Mouse (Mus musculus) T-helper 2 cell (primary cell): ENCODE measurements around the gene Adh7.

Experiments
- in situ Hi-C: fragments of 300-600 bp; cut with MboI, MseI; formaldehyde crosslinking; loops from one replicate; pipeline ENCODE4 v1.15.1; 2025; ENCODE audit warnings: high pct_unique_total_duplicates

Adh7 gene

DNA sequence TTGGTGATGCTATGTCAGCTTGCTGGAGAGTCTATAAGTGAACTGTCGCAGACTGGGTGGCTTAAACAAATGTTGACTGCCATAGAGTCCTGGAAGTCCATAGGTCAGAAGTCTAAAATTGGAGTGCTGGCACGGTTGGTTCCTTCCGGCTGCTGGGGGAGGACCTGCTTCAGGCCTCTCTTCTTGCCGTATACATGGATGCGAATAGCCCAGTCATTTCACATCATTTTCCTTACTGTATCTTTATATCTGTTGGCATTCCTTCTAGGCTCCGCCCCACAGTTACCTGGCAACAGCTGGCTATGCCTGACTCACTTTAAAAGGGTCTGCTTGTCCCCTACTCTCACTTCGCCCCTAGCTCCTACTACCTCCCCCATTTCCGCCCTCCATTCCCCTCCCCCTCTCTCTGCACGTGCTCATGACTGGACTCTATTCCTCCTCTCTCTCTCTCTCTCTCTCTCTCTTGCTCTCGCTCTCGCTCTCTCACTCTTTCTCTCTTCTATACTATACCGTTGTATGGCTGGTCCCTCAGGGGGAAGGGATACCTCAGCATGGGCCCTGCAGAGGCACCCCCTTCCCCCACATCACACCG is 6.9 kb downstream of the Adh7 start:
- in situ Hi-C loops, result no loop called here

DNA sequence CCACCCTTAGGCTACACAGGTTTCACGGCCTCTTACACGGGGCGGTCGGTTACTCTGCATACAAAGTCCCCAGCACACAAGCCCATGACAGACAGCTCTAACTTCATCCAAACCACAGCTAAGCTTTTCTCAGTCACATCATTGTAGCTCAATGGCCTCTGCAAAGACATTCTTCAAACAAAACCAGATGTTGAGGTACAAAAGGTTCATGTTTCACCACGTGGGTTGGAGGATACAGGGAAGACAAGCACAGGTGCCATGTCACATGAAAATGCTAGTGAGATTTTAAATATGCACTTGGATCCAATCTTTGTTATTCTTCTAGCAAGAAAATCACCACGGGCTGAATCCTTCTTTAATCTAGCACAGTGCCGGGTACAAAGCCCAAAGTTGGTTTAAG is 7.8 kb downstream of the Adh7 start:
- in situ Hi-C loops, result loop anchor here (5.0 kb wide), 1 partner anchor 207 kb away; no protein-coding TSS in a partner anchor

DNA sequence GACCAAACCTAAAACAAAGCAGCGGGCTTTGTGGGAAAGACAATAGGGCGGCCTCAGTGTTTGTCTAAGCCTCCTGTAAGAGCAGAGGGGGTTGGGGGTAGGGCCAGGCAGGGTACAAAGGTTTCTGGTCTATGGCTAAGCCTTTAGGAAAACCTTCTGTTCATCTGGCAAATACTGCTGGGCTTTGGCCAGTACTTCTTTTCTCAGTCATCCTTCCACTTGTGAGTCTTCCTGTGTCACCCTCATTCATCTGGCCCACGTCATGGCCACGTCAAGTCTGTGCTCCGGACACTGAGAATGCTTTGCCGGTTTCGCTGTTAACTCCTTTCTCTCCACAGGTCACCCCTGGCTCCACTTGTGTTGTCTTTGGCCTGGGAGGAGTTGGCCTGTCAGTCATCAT is 8.3 kb downstream of the Adh7 start:
- in situ Hi-C loops, result loop anchor here (5.0 kb wide), 1 partner anchor 206 kb away; no protein-coding TSS in a partner anchor

DNA sequence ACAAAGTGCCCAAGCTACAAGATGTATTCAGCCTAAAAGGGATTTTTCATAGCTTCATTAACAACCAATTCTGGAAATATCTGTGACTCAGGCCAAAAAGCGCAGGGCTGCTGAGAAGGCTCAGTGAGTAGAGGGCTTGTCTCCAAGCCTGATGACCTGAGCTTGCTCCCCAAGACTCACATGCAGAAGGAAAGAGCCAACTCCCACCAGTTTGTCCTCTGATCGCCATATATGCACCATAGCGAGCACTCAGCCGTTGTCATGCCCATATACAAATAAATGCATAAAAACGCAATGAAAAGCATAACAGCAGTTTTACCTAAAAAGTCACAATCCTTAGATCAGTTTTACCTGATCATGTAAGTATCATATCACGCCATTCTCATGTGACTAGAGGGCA is 8.9 kb downstream of the Adh7 start:
- in situ Hi-C loops, result loop anchor here (5.0 kb wide), 1 partner anchor 206 kb away; no protein-coding TSS in a partner anchor

DNA sequence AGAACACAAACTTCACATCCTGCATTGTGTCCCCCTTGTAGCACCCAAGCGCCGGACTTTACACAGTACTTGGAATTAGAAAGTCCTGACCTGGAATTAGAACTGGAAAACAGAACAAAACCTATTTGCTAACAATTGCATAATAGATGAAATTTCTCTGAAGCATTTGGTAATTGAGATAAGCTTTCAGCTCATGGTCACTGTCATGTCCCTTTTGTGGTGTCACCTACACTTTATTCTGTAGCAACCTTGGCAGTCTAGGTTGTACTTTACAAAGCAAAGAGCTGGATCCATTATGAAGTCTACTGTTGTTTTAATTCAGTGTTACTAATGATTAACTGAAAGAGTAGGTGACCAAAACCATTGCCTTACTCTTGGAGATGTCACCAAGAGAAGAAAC is 9.5 kb downstream of the Adh7 start:
- in situ Hi-C loops, result loop anchor here (5.0 kb wide), 1 partner anchor 205 kb away; no protein-coding TSS in a partner anchor

DNA sequence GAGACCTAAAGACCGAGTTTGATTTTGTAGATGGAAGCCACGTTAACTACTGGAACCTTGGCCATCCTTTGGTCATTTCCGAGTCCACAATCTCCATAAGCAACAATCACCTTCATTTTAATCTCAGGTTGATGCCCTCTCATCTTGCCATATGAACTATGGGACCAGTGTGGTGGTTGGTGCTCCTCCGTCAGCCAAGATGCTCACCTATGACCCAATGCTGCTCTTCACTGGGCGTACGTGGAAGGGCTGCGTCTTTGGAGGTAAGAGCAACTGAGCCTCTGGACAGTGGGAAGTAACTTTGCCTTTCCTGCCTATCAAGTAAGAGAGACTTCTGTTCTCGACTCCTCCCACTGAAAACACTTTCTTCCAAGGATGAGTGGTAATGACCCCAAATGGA is 10.2 kb downstream of the Adh7 start:
- in situ Hi-C loops, result loop anchor here (5.0 kb wide), 1 partner anchor 205 kb away; no protein-coding TSS in a partner anchor

DNA sequence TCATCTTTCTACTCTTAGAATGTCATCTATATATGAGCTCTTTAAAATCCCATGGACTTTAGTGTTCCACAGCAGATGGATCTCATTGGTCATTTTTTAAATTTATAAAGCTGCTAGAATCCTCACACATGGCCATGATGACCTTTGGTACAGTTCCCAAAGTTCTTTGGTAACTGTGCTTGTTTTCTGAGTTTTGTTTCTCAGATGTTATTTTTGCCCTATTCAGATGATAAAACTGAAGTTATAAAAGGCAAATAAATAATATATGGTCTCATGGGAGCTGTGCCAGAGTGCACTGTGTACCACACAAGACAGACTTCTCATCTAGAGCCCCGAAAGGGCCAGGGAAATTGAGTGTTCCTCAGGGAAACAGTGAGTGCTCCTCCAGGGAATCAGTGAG is 11.9 kb downstream of the Adh7 start:
- in situ Hi-C loops, result loop anchor here (5.0 kb wide), 1 partner anchor 203 kb away; no protein-coding TSS in a partner anchor

DNA sequence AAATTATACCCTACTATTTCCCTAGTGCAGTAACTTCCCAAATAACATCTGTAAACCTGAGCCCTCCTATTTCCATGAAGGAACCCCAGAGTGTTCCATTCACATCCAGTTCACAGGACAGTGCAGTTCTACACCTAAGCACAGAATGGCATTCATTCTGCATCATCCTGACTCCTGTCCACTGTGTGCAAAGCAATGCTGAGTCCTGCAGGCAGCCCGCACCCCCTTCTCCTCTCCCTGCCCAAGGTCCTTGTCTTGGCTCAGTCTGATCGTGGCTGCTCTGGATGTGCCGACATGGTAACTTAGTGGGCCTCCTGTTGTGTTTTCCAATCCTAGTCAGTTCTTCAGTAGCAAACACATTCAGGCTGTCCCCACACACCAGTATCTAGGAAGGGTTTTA is 12.7 kb downstream of the Adh7 start:
- in situ Hi-C loops, result no loop called here

DNA sequence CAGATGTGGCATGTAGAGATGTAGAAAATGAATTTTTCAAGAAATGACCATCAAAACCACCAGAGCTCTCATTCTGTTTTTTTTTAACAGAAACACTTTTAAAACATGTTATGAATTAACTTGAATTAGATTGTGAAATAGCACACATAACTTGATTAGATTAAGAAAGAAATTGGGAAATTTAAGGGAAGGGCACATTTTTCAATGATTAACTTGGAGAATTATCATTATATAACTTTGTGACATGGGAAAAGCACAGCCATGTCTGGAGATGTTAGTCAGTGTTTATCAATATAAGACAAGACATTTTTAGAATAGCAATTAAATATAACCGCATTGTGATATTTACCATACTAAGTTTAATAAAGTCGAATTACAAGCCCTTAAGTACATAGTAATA is 14.0 kb downstream of the Adh7 start:
- in situ Hi-C loops, result no loop called here

DNA sequence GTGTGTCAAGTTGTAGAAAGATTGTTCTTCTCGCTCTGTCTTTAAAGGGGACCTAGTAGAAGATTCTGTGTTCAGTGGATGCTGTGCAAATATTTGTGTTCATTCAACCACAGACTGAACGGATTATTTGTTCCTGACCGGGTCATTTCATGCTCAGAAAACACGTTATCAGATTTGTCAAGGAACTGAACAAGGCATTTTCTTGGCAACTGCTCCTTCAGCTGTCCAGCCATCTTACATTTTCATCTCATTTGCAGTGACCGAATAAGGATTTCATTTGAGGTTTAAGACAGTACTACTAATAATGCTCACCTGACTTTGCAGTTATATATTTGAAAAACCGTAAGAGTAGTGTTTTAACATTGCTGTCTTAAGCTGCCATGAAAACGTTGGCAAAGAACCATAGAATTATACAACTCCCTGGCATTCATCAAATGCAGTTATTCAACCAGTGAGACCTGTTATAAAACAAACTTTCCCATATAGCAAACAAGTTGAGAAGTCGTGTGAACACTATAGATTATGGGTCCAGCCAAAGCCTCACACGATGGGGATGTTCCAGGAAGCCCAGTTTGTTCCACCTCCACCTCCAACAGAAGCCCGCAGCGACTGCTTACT is 19.1 kb downstream of the Adh7 start:
- in situ Hi-C loops, result no loop called here

DNA sequence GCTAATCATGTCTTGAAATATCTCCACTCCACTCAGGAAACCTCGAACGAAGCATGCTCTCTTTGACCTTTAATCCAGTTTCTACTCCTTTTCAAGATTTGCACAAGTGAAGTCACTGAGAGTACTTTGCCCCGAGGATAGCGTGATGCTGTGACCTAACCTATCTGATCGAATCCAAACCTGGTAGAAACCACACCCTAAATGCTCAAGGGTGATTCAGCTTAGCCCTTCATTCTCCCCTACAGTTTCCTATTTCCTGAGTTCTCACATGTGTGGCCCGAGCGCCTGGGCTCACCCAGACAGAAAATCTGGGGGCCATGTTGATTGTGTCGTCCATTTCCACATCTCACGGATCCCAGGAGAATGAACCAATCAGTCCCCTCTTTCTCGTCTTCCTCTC is 20.5 kb downstream of the Adh7 start:
- in situ Hi-C loops, result no loop called here

DNA sequence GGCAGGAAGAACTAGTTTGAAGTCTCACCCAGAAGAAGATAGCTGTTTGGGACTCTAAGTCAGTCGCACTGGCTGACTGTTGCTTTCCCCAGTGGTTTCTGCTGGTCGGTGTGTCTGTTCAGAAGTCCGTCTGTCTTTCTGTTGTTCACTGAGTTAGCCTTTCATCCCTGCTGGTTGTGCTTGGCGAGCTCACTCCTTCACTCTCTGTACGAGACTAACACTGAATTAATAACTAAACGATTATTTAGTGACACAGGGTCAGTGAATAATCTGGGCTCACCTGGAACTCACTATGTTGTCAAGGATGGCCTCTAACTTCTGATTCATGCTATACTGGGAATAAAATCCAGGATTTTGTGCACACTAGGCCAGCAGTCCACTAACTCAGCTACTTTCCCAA is 21.9 kb downstream of the Adh7 start:
- in situ Hi-C loops, result no loop called here

DNA sequence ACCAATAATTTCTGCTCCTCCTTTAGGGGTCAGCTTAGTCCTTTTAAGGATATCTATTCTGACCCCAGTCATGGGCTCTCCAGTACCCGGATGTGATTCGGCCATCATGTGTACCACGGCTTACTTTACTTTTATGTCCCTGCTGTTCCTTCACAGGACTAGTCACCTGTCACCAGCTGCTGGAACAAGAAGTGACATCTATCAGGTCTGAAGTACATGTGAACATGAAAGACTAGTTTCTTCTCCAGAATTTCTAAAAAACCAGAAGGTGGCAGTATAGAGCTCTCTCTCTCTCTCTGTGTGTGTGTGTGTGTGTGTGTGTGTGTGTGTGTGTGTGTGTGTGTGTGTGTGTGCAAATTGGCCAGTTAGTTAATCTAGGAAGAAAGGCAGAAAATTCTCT is 22.9 kb downstream of the Adh7 start:
- in situ Hi-C loops, result no loop called here

DNA sequence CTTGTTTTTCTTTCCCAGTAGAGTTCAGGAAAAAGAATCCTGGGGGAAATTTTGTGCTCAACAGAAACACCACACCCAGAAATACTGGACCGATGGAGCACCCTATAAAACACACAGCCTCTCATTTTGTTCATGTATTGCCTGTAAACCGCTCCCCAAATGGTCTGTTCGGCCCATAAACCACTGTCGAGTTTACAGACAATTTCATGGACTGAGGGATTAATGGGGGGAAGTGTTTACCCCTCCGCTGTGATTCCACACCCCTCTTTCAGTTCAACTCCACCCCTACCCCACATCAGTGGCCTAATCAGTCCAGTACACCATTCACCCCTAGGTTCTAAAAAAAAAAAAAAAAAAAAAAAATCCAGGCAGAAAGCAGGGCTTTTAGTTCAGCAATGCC is 23.4 kb downstream of the Adh7 start:
- in situ Hi-C loops, result no loop called here

DNA sequence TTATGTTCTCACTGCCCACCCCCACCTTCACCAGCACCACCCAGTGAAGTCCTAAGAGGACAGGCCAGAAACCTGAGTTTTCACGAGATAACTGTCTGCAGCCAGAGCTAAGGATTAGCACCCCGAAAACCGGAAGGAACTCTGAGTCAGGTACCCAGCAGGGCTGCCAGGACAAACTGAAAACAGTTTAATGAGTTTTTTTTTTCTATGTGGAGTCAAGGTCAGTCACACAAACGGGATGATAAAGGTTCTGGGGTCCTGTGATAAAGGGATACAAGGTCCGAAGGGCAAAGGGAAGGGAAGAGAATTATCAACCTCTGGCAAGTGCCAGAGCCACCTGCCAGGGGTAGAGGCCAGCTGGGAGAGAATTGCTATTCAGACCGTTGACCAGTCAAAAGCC is 23.8 kb downstream of the Adh7 start:
- in situ Hi-C loops, result no loop called here

DNA sequence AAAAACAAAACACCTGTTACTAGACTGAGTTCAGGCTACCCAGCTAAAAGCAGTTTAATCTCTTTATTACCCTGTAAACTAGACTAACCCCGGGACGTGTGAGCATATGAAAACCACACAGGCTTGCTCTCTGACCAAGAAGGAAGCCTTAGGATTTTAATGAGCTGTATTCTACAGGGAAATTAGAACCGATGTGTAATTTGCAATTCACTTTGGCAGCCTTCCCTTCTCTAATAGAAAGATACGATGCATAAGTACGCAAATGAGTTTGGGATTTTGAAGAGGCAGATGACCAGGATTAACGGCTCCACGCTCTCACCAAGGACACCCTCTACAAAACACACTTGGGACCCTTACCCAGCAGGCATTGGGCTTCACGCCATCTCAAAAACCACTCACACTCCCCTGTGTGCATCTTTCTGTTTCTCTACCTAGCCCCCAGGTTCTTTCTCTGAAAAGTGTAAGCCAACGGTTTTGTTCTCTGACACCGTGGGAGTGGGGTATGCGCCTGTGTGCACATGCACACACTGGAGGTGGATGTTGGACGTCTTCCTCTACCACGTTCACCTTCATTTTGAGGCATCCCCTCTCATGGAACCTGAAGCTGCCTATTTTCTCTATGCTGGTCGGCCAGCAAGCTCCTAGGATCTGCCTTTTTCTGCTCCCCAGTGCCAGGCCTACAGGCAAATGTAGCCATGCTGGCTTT is 24.6 kb downstream of the Adh7 start:
- in situ Hi-C loops, result no loop called here

DNA sequence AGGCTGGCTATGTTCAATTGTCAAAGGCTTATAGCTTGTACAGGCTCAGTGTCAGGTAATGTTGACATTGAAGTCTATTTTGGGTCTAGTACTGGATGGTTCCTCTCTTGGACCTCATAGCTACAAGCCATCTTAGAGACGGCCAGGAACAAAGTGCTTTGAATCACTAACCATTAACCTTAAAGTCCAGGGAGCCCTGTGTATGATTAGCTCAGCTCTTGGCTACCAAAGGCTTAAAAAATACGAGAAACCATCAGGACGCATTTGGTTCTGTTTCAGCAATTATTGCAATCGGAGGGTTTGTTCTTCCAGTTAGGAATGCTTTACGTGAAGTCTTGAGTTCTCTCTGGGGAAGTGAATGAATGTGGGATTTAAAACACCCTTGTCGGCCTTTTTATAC is 25.4 kb downstream of the Adh7 start:
- in situ Hi-C loops, result no loop called here

DNA sequence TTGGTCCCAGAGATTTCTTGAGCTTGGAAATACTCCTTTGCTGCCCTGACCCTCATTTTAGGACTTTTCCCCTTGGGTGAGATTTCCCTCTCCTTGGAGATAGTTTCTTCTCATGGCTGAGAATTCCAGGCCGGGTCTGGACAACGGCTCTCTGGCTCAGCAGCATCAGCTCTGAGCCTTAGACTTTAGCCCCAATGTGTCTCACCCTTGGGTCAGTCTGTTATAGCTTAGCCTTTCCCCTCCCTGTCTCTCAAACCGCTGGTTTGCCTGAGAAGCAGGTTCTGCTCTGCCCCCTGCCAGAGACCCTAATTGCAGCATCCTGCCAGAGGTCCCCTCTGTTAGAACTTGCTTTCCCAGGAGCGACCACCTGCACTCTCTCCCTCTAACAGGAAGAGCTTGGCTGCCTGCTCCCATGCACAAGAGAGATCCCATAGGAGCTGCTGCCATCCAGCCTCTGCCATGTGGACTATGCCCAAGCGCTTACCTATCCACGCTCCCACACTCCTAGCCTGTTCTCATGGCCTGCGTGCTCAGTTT is 26.8 kb downstream of the Adh7 start:
- in situ Hi-C loops, result no loop called here

DNA sequence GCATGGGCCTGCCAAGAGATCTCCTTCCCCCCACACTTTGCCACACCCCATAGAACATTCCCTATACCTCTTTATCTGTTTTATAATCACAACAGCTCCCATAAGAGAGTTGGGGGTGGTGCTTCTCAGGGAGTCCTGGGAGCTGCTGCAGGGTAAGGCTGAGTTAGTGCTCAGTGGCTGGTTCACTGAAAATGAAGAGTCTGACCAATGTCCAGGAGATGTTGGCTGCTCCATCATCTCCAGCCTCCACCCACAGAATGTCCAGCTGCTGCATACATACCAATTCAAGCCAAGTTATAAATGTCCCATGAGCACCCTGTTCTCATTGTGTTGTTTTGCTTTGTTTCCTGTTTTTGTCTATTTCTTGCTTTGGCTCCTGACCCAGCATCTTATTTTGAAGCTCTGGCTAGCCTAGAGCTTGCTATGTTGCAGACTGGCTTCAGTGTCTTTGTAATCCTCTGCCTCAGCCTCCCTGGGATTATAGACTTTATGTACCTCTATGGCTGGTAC is 29.0 kb downstream of the Adh7 start:
- in situ Hi-C loops, result no loop called here

DNA sequence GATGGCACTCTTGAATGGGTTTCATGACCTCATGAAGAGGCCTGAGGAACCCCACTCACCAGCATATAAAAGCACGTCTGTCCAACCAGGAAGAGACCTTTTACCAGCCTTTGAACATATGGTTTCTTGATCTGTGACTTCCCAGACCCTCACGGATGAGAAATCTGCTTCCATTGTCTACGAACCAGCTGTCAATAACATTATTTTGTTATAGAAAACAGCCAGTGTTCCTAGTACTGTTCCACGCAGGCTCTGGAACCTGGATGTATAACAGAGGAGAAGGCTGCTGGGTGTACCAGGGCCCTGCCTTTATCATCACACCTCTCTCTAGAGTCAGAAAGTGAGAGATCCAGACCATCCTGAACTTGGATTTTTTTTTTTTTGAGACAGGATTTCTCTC is 29.7 kb downstream of the Adh7 start:
- in situ Hi-C loops, result no loop called here

DNA sequence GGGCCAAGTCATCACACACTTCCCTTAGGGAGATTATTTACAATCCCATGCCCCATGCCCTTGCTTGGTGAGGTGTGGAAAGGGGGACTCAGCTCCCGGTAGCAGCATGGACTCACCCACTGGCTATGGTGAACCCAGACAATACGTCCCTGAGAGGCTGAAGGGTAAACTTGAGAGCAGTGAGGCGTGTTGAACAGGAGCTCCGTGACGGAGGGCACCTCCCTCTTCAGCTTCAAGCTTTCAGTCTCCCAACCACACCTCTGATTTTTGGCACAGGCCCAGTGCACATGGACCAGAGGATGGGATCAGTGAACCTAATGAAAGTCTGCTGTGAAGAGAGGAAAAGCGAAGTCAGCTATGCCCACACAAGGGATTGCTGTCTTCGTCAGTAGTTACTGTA is 30.5 kb downstream of the Adh7 start:
- in situ Hi-C loops, result no loop called here

DNA sequence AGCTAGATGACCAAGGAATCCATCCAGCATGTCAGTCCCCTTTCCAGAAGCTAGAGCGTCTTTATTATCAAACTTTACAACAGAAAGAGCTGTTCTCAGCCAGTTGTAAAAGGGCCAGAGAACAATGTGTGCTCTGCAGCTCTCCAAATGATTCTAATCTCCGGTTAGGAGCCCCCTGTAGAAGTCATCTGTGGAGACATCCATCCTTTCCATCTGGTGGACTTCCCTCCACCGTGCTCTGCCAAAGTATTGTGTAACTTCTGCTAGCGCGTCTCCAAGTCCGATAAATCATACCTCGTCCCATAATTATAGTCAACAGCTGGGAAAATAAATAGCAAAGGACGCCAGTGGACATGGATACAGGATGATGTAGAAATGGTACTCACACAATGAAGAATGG is 31.2 kb downstream of the Adh7 start:
- in situ Hi-C loops, result no loop called here

DNA sequence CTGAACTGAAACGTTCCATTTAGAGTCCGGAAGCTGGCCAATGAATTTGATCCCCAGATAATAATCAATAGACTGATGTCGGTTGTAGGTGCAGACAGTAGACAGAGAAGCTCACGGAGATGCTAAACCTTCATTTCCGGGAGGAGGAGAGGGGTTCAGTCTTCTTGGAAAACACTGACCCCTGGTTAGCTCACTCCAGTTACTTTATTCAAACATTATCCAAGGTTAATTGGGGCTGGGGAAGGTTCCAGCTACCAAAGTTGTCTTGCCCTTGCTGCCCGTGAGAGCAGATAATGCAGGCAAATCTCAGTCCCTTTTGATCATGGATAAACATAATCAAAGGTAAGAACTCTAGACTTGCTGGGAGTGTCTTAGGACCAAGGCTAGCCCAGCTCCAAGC is 33.6 kb downstream of the Adh7 start:
- in situ Hi-C loops, result no loop called here
